Mouse (Mus musculus) kidney, embryonic 15.5 days (tissue): Measurements from ENCODE around the gene B3gnt3. TPM values are rescaled to one million over a fixed set of nuclear protein-coding genes. Genes with fewer than 3 reads are reported as not detected.

Experiments
- ATAC-seq: fragments of 200-750 bp; cut with Nextera tagmentation; replicated peaks from 2 replicates; pipeline ENCODE4 v1.8.0; 2017; ENCODE audit warnings: moderate TSS enrichment; ENCODE audit not compliant: low FRiP score
- H3K27ac ChIP-seq: fragments of 300-500 bp; sonication (generic); 2 replicates; pipeline ENCODE4 v1.5.1; 2015; ENCODE audit warnings: mild to moderate bottlenecking, inconsistent platforms
- H3K27me3 ChIP-seq: fragments of 300-500 bp; sonication (generic); 2 replicates; pipeline ENCODE4 v1.6.1; 2015; ENCODE audit warnings: inconsistent platforms
- H3K36me3 ChIP-seq: fragments of 300-500 bp; sonication (generic); 2 replicates; pipeline ENCODE4 v1.6.1; 2015; ENCODE audit warnings: inconsistent platforms
- H3K4me1 ChIP-seq: fragments of 300-500 bp; sonication (generic); 2 replicates; pipeline ENCODE4 v1.6.1; 2015; ENCODE audit warnings: inconsistent platforms
- H3K4me2 ChIP-seq: fragments of 300-500 bp; sonication (generic); 2 replicates; pipeline ENCODE4 v1.6.1; 2015; ENCODE audit warnings: moderate library complexity, mild to moderate bottlenecking, inconsistent platforms
- H3K4me3 ChIP-seq: fragments of 300-500 bp; sonication (generic); replicated peaks from 2 replicates; pipeline ENCODE4 v1.5.1; 2015; ENCODE audit warnings: mild to moderate bottlenecking, inconsistent platforms
- H3K9ac ChIP-seq: fragments of 300-500 bp; sonication (generic); 2 replicates; pipeline ENCODE4 v1.6.1; 2015; ENCODE audit warnings: mild to moderate bottlenecking, inconsistent platforms
- H3K9me3 ChIP-seq: fragments of 300-500 bp; sonication (generic); replicated peaks from 2 replicates; pipeline ENCODE4 v1.6.1; 2016; ENCODE audit warnings: inconsistent platforms
- WGBS: fragments of 180-500 bp; shearing (Covaris S2); methylation state at CpG from one replicate; pipeline ENCODE4 v1.1.7; 2015; ENCODE audit warnings: mixed read lengths; 5-methylcytosine and 5-hydroxymethylcytosine counted together
- polyA plus RNA-seq: library from polyadenylated mRNA; unstranded; fragments of >200 nt; fragmentation: Nextera tagmentation; extraction: Ambion mirVana; gene quantifications from 2 replicates; pipeline ENCODE4 v1.2.1, GENCODE M21; 2015

The B3gnt3 gene
- polyA plus RNA-seq, 1 experiment from 2014 or later: 2.8 TPM

GRCm38 (mm10) chr8:71725122-71725924, 23.7 kb upstream of the B3gnt3 start, which contains the start of gene Fcho1:
Gene Fcho1, minus strand, starts transcription at chr8:71725716.
- peak within 1 kb of the TSS; percentile 88 for H3K4me2 ChIP-seq
- peak; percentile 87 for ATAC-seq
- H3K4me3 ChIP-seq: peak within 1 kb of the TSS; percentile 72
- under 1% methylated on average over 47 of the region's 54 CpGs for WGBS
- peaks cover 25% of the 10 kb centered on the region for H3K4me1 ChIP-seq
- no peaks in the 10 kb centered on the region for H3K9me3 ChIP-seq
- H3K36me3 ChIP-seq: no peaks in the 10 kb centered on the region
- H3K27me3 ChIP-seq: peaks cover 38% of the 10 kb centered on the region; the same call in 1 of the 2 replicates
- H3K27ac ChIP-seq: no peak within 1 kb of the TSS
- peak within 1 kb of the TSS; percentile 57 for H3K9ac ChIP-seq

- Histone ChIP-seq H3K27me3 (peaks cover 35% of the 10 kb centered on the region; the same call in 1 of the 2 replicates), H3K36me3 (no peaks in the 10 kb centered on the region), H3K4me2 (no peak overlapping the region), H3K27ac (no peak overlapping the region), H3K9ac (no peak overlapping the region), H3K4me1 (peaks cover 29% of the 10 kb centered on the region), H3K4me3 (no peak overlapping the region), H3K9me3 (no peaks in the 10 kb centered on the region)
- WGBS: 47% methylated on average over 4 of the region's 4 CpGs
- no peak for ATAC-seq
Observed at GRCm38 (mm10) chr8:71724389-71724788, 22.8 kb upstream of the B3gnt3 start.

- peaks cover 23% of the 10 kb centered on the region for H3K4me1 ChIP-seq
- no peak overlapping the region for H3K4me2 ChIP-seq
- H3K4me3 ChIP-seq: no peak overlapping the region
- WGBS: 46% methylated on average over 14 of the region's 14 CpGs
- H3K27ac ChIP-seq: no peak overlapping the region
- H3K9me3 ChIP-seq: no peaks in the 10 kb centered on the region
- H3K27me3 ChIP-seq: peaks cover 31% of the 10 kb centered on the region; the same call in 1 of the 2 replicates
- H3K9ac ChIP-seq: no peak overlapping the region
- ATAC-seq: no peak
- H3K36me3 ChIP-seq: no peaks in the 10 kb centered on the region
Observed at GRCm38 (mm10) chr8:71723047-71723551, 21.5 kb upstream of the B3gnt3 start.

GRCm38 (mm10) chr8:71719928-71720457, 18.4 kb upstream of the B3gnt3 start:
- Histone ChIP-seq H3K9me3 (no peaks in the 10 kb centered on the region), H3K36me3 (no peaks in the 10 kb centered on the region), H3K4me1 (peaks cover 13% of the 10 kb centered on the region), H3K4me2 (no peak overlapping the region), H3K27ac (no peak overlapping the region), H3K4me3 (no peak overlapping the region), H3K27me3 (peaks cover 13% of the 10 kb centered on the region; the same call in 1 of the 2 replicates), H3K9ac (no peak overlapping the region)
- WGBS: 31% methylated on average over 7 of the region's 7 CpGs
- ATAC-seq: peak; percentile 35

GRCm38 (mm10) chr8:71719218-71719617, 17.6 kb upstream of the B3gnt3 start:
- Histone ChIP-seq H3K9ac (no peak overlapping the region), H3K27ac (no peak overlapping the region), H3K4me3 (no peak overlapping the region), H3K27me3 (peaks cover 5% of the 10 kb centered on the region; the same call in 1 of the 2 replicates), H3K4me2 (no peak overlapping the region), H3K4me1 (peaks cover 11% of the 10 kb centered on the region), H3K36me3 (no peaks in the 10 kb centered on the region), H3K9me3 (no peaks in the 10 kb centered on the region)
- no peak for ATAC-seq
- 68% methylated on average over 4 of the region's 4 CpGs for WGBS

- Histone ChIP-seq H3K4me2 (no peak overlapping the region), H3K9ac (no peak overlapping the region), H3K9me3 (no peaks in the 10 kb centered on the region), H3K36me3 (no peaks in the 10 kb centered on the region), H3K27me3 (no peaks in the 10 kb centered on the region), H3K4me3 (no peak overlapping the region), H3K27ac (no peak overlapping the region), H3K4me1 (peaks cover 10% of the 10 kb centered on the region)
- ATAC-seq: no peak
- 41% methylated on average over 3 of the region's 3 CpGs for WGBS
Observed at GRCm38 (mm10) chr8:71718252-71718651, 16.7 kb upstream of the B3gnt3 start.

GRCm38 (mm10) chr8:71717096-71717495, 15.5 kb upstream of the B3gnt3 start:
- whole genome bisulfite sequencing: 77% methylated on average over 12 of the region's 12 CpGs
- Histone ChIP-seq H3K27me3 (no peaks in the 10 kb centered on the region), H3K9me3 (no peaks in the 10 kb centered on the region), H3K4me1 (peaks cover 6% of the 10 kb centered on the region; the same call in 1 of the 2 replicates), H3K4me2 (no peak overlapping the region), H3K4me3 (no peak overlapping the region), H3K36me3 (no peaks in the 10 kb centered on the region), H3K27ac (no peak overlapping the region), H3K9ac (no peak overlapping the region)
- no peak for ATAC-seq

- no peaks in the 10 kb centered on the region for H3K27me3 ChIP-seq
- H3K9me3 ChIP-seq: no peaks in the 10 kb centered on the region
- H3K27ac ChIP-seq: no peak overlapping the region
- no peak overlapping the region for H3K4me3 ChIP-seq
- peaks cover 6% of the 10 kb centered on the region; the same call in 1 of the 2 replicates for H3K4me1 ChIP-seq
- no peaks in the 10 kb centered on the region for H3K36me3 ChIP-seq
- no peak overlapping the region for H3K9ac ChIP-seq
- ATAC-seq: no peak
- WGBS: 84% methylated on average over 13 of the region's 13 CpGs
- no peak overlapping the region for H3K4me2 ChIP-seq
Observed at GRCm38 (mm10) chr8:71716561-71717053, 15.0 kb upstream of the B3gnt3 start.

- H3K27ac ChIP-seq: no peak overlapping the region
- peaks cover 6% of the 10 kb centered on the region; the same call in 1 of the 2 replicates for H3K4me1 ChIP-seq
- no peak for ATAC-seq
- H3K4me3 ChIP-seq: no peak overlapping the region
- WGBS: 45% methylated on average over 8 of the region's 8 CpGs
- H3K9me3 ChIP-seq: no peaks in the 10 kb centered on the region
- no peak overlapping the region for H3K4me2 ChIP-seq
- H3K27me3 ChIP-seq: no peaks in the 10 kb centered on the region
- no peak overlapping the region for H3K9ac ChIP-seq
- H3K36me3 ChIP-seq: no peaks in the 10 kb centered on the region
Observed at GRCm38 (mm10) chr8:71715531-71715930, 13.9 kb upstream of the B3gnt3 start.

GRCm38 (mm10) chr8:71711574-71711973, 10.0 kb upstream of the B3gnt3 start:
- no peaks in the 10 kb centered on the region for H3K36me3 ChIP-seq
- WGBS: 80% methylated on average over 2 of the region's 2 CpGs
- no peak overlapping the region for H3K4me2 ChIP-seq
- no peaks in the 10 kb centered on the region for H3K9me3 ChIP-seq
- H3K4me3 ChIP-seq: no peak overlapping the region
- no peak overlapping the region for H3K27ac ChIP-seq
- peaks cover 11% of the 10 kb centered on the region for H3K4me1 ChIP-seq
- peaks cover 36% of the 10 kb centered on the region for H3K27me3 ChIP-seq
- no peak overlapping the region for H3K9ac ChIP-seq
- ATAC-seq: no peak

GRCm38 (mm10) chr8:71709800-71710446, 8.3 kb upstream of the B3gnt3 start:
- Histone ChIP-seq H3K4me1 (peaks cover 11% of the 10 kb centered on the region), H3K4me3 (peak overlapping the region; percentile 25), H3K27me3 (peaks cover 44% of the 10 kb centered on the region), H3K27ac (no peak overlapping the region), H3K4me2 (peak overlapping the region; percentile 56), H3K36me3 (no peaks in the 10 kb centered on the region), H3K9ac (no peak overlapping the region), H3K9me3 (no peaks in the 10 kb centered on the region)
- WGBS: 21% methylated on average over 25 of the region's 25 CpGs
- peak; percentile 55 for ATAC-seq
